Comparison of ENCODE assay signal across 12 mouse cellular contexts in genomic region chr16:84956690-84957089, GRCm38 (mm10).
A peak's percentile ranks its signal among the peaks of the same experiment; 100 is the strongest.
DNase-seq lines count a peak whose midpoint lies in the region; ATAC-seq and TF ChIP-seq lines count a peak whose summit lies in the region.
"Had no signal": no experiment of that assay in that cellular context is flagged by ENCODE, and none has a peak within 500 bp of the region (broad histone marks: within the 10 kb centered on the region; RNA-seq: fewer than 3 reads in every experiment).

No protein-coding gene starts in this region.

- H3K4me2 ChIP-seq in forebrain, embryonic 11.5 days (ENCODE audit: low read depth, low read length, severe bottlenecking) = no peak overlapping the region
- H3K4me2 ChIP-seq in kidney, postnatal 0 days (ENCODE audit: low read length) = no peak overlapping the region
- H3K4me2 ChIP-seq in forebrain, embryonic 13.5 days = no peak overlapping the region
- H3K4me2 ChIP-seq in midbrain, embryonic 14.5 days (ENCODE audit: low read length) = no peak overlapping the region
- H3K4me2 ChIP-seq: kidney, embryonic 15.5 days; liver, embryonic 15.5 days had no signal

- no peaks in the 10 kb centered on the region for H3K9me3 ChIP-seq in forebrain, embryonic 10.5 days
- H3K9me3 ChIP-seq in forebrain, embryonic 11.5 days (ENCODE audit: control insufficient read depth, low read length) = no peaks in the 10 kb centered on the region
- H3K9me3 ChIP-seq in kidney, postnatal 0 days (replicated peaks; ENCODE audit: low read length) = no peaks in the 10 kb centered on the region
- H3K9me3 ChIP-seq in forebrain, embryonic 13.5 days (replicated peaks) = no peaks in the 10 kb centered on the region
- H3K9me3 ChIP-seq in midbrain, embryonic 14.5 days (ENCODE audit: control insufficient read depth, low read length) = no peaks in the 10 kb centered on the region
- H3K9me3 ChIP-seq: kidney, embryonic 15.5 days; liver, embryonic 15.5 days had no signal

- peak; percentile 9 for DNase-seq in forebrain, embryonic 10.5 days (ENCODE audit: extremely low spot score, low spot score)
- DNase-seq in forebrain, embryonic 11.5 days (ENCODE audit: low spot score) = no peak
- no peak for DNase-seq in kidney, postnatal 0 days (ENCODE audit: low spot score)
- DNase-seq in kidney, postnatal 25 days = no peak
- peak; percentile 24 for DNase-seq in midbrain, embryonic 14.5 days
- no peak for DNase-seq in thymus, postnatal 10 days (ENCODE audit: low spot score in 2 of 2)
- DNase-seq: B cell, adult 2 months had no signal

- no peak overlapping the region for H3K4me3 ChIP-seq in forebrain, embryonic 10.5 days
- H3K4me3 ChIP-seq in forebrain, embryonic 11.5 days (ENCODE audit: low read depth, low read length) = no peak overlapping the region
- no peak overlapping the region for H3K4me3 ChIP-seq in kidney, postnatal 0 days (replicated peaks; ENCODE audit: low read depth, low read length)
- no peak overlapping the region for H3K4me3 ChIP-seq in forebrain, embryonic 13.5 days
- H3K4me3 ChIP-seq in midbrain, embryonic 14.5 days (replicated peaks; ENCODE audit: low read depth, low read length) = no peak overlapping the region
- H3K4me3 ChIP-seq: kidney, embryonic 15.5 days; liver, embryonic 15.5 days; megakaryocyte, embryonic 14.5 days had no signal

- H3K27me3 ChIP-seq in forebrain, embryonic 10.5 days (ENCODE audit: poor library complexity, severe bottlenecking) = no peaks in the 10 kb centered on the region
- H3K27me3 ChIP-seq in forebrain, embryonic 11.5 days (ENCODE audit: control insufficient read depth, insufficient read depth, low read length) = no peaks in the 10 kb centered on the region
- H3K27me3 ChIP-seq in kidney, postnatal 0 days (ENCODE audit: insufficient read depth, low read length) = no peaks in the 10 kb centered on the region
- no peaks in the 10 kb centered on the region for H3K27me3 ChIP-seq in forebrain, embryonic 13.5 days
- H3K27me3 ChIP-seq in midbrain, embryonic 14.5 days (ENCODE audit: control insufficient read depth, insufficient read depth, low read length) = no peaks in the 10 kb centered on the region
- H3K27me3 ChIP-seq: kidney, embryonic 15.5 days; liver, embryonic 15.5 days; megakaryocyte, embryonic 14.5 days had no signal

- H3K9ac ChIP-seq in forebrain, embryonic 11.5 days (ENCODE audit: low read length) = no peak overlapping the region
- no peak overlapping the region for H3K9ac ChIP-seq in kidney, postnatal 0 days (ENCODE audit: low read depth, low read length)
- no peak overlapping the region for H3K9ac ChIP-seq in forebrain, embryonic 13.5 days
- H3K9ac ChIP-seq in midbrain, embryonic 14.5 days (replicated peaks; ENCODE audit: low read length) = 0 out of 2 replicates have a peak overlapping the region, but pooled peaks have one; percentile 9
- H3K9ac ChIP-seq: kidney, embryonic 15.5 days; liver, embryonic 15.5 days had no signal

- no peak overlapping the region for H3K27ac ChIP-seq in forebrain, embryonic 10.5 days
- no peak overlapping the region for H3K27ac ChIP-seq in forebrain, embryonic 11.5 days (ENCODE audit: low read depth, low read length)
- H3K27ac ChIP-seq in kidney, postnatal 0 days = no peak overlapping the region
- peak overlapping the region; percentile 35 for H3K27ac ChIP-seq in forebrain, embryonic 13.5 days
- peak overlapping the region; percentile 3; the same call in 1 of the 2 replicates for H3K27ac ChIP-seq in midbrain, embryonic 14.5 days (replicated peaks; ENCODE audit: low read depth, low read length)
- H3K27ac ChIP-seq: kidney, embryonic 15.5 days; liver, embryonic 15.5 days had no signal

- peaks cover 4% of the 10 kb centered on the region; the same call in 1 of the 2 replicates for H3K4me1 ChIP-seq in forebrain, embryonic 10.5 days
- no peaks in the 10 kb centered on the region for H3K4me1 ChIP-seq in forebrain, embryonic 11.5 days (replicated peaks; ENCODE audit: control insufficient read depth, insufficient read depth, low read length)
- no peaks in the 10 kb centered on the region for H3K4me1 ChIP-seq in kidney, postnatal 0 days (replicated peaks; ENCODE audit: insufficient read depth, low read length)
- peaks cover 19% of the 10 kb centered on the region for H3K4me1 ChIP-seq in forebrain, embryonic 13.5 days
- H3K4me1 ChIP-seq in midbrain, embryonic 14.5 days (ENCODE audit: control insufficient read depth, insufficient read depth, low read length) = peaks cover 14% of the 10 kb centered on the region; the same call in 1 of the 2 replicates
- H3K4me1 ChIP-seq: liver, embryonic 15.5 days; megakaryocyte, embryonic 14.5 days had no signal

- WGBS in forebrain, embryonic 10.5 days = 84% methylated on average over 2 of the region's 2 CpGs
- 79% methylated on average over 2 of the region's 2 CpGs for WGBS in forebrain, embryonic 11.5 days
- 90% methylated on average over 2 of the region's 2 CpGs for WGBS in kidney, postnatal 0 days
- 88% methylated on average over 2 of the region's 2 CpGs for WGBS in forebrain, embryonic 13.5 days
- 88% methylated on average over 2 of the region's 2 CpGs for WGBS in midbrain, embryonic 14.5 days

- ATAC-seq in forebrain, embryonic 11.5 days (replicated peaks; ENCODE audit: low FRiP score) = no peak
- ATAC-seq in kidney, postnatal 0 days (replicated peaks; ENCODE audit: low FRiP score, low read depth) = peak; percentile 14; the same call in 1 of the 2 replicates
- peak; percentile 16; the same call in 1 of the 2 replicates for ATAC-seq in forebrain, embryonic 13.5 days
- no peak for ATAC-seq in midbrain, embryonic 14.5 days (ENCODE audit: low FRiP score, low TSS enrichment)
- ATAC-seq in inflammation-experienced regulatory T-cells, adult 6 months = no peak

- H3K36me3 ChIP-seq in forebrain, embryonic 10.5 days (replicated peaks) = peaks cover 69% of the 10 kb centered on the region
- H3K36me3 ChIP-seq in forebrain, embryonic 11.5 days (ENCODE audit: control insufficient read depth, insufficient read depth, low read length) = no peaks in the 10 kb centered on the region; the same call in 1 of the 2 replicates
- peaks cover 55% of the 10 kb centered on the region for H3K36me3 ChIP-seq in kidney, postnatal 0 days (ENCODE audit: insufficient read depth, low read length)
- H3K36me3 ChIP-seq in forebrain, embryonic 13.5 days (ENCODE audit: poor library complexity, severe bottlenecking) = peaks cover 48% of the 10 kb centered on the region
- peaks cover 42% of the 10 kb centered on the region for H3K36me3 ChIP-seq in midbrain, embryonic 14.5 days (ENCODE audit: control insufficient read depth, insufficient read depth, low read length)
- H3K36me3 ChIP-seq: liver, embryonic 15.5 days had no signal

- no peak for TF ChIP-seq CTCF in kidney, postnatal 0 days (IDR thresholded peaks at IDR 0.05; ENCODE audit: low read depth)

Comparison
In these comparisons a context has a peak if more than half of its experiments do, and no peak if none do; other contexts are left out.
1. DNase-seq: peak in forebrain, embryonic 10.5 days (single experiment) and midbrain, embryonic 14.5 days (single experiment); none in forebrain, embryonic 11.5 days (single experiment), kidney, postnatal 0 days (single experiment), kidney, postnatal 25 days (0 of 2) and thymus, postnatal 10 days (0 of 2).
2. H3K27ac ChIP-seq: peak in forebrain, embryonic 13.5 days (single experiment) and midbrain, embryonic 14.5 days (single experiment); none in forebrain, embryonic 10.5 days (single experiment), forebrain, embryonic 11.5 days (single experiment) and kidney, postnatal 0 days (single experiment).
3. ATAC-seq: peak in kidney, postnatal 0 days (single experiment) and forebrain, embryonic 13.5 days (single experiment); none in forebrain, embryonic 11.5 days (single experiment), midbrain, embryonic 14.5 days (single experiment) and inflammation-experienced regulatory T-cells, adult 6 months (single experiment).